Mouse (Mus musculus): Measurements from ENCODE around the gene Adgrg2. TPM values are rescaled to one million over a fixed set of nuclear protein-coding genes. Genes with fewer than 3 reads are reported as not detected.

The Adgrg2 gene
- polyA plus RNA-seq, 1 experiment from 2014 or later = 12.2 TPM

- Histone ChIP-seq H3K9ac (no peak overlapping the region), H3K4me1 (no peaks in the 10 kb centered on the region), H3K4me2 (replicated peaks) (no peak overlapping the region), H3K36me3 (no peaks in the 10 kb centered on the region), H3K27ac (no peak overlapping the region), H3K27me3 (peaks cover 30% of the 10 kb centered on the region; the same call in 1 of the 2 replicates), H3K4me3 (no peak overlapping the region), H3K9me3 (no peaks in the 10 kb centered on the region)
- ATAC-seq (ENCODE audit: low FRiP score, low read depth) = no peak
- 50% methylated on average over 1 of the region's 1 CpGs for WGBS
Measured at GRCm38 (mm10) chrX:160509046-160509445, 118.6 kb downstream of the Adgrg2 start.

GRCm38 (mm10) chrX:160510197-160510596, 119.7 kb downstream of the Adgrg2 start:
- Histone ChIP-seq H3K9ac (no peak overlapping the region), H3K4me3 (no peak overlapping the region), H3K4me1 (no peaks in the 10 kb centered on the region), H3K27ac (no peak overlapping the region), H3K9me3 (no peaks in the 10 kb centered on the region), H3K36me3 (no peaks in the 10 kb centered on the region), H3K4me2 (replicated peaks) (no peak overlapping the region), H3K27me3 (peaks cover 26% of the 10 kb centered on the region; the same call in 1 of the 2 replicates)
- no peak for ATAC-seq (ENCODE audit: low FRiP score, low read depth)
- WGBS = 81% methylated on average over 2 of the region's 2 CpGs

- no peak for ATAC-seq (ENCODE audit: low FRiP score, low read depth)
- no peak overlapping the region for H3K4me2 ChIP-seq (replicated peaks)
- H3K9ac ChIP-seq = no peak overlapping the region
- no peaks in the 10 kb centered on the region for H3K36me3 ChIP-seq
- H3K4me3 ChIP-seq = no peak overlapping the region
- H3K9me3 ChIP-seq = no peaks in the 10 kb centered on the region
- H3K27me3 ChIP-seq = peaks cover 18% of the 10 kb centered on the region; the same call in 1 of the 2 replicates
- no peaks in the 10 kb centered on the region for H3K4me1 ChIP-seq
- no peak overlapping the region for H3K27ac ChIP-seq
Measured at GRCm38 (mm10) chrX:160516027-160516426, 125.5 kb downstream of the Adgrg2 start.

- no peak overlapping the region for H3K9ac ChIP-seq
- peaks cover 13% of the 10 kb centered on the region for H3K36me3 ChIP-seq
- H3K4me1 ChIP-seq = no peaks in the 10 kb centered on the region
- peaks cover 8% of the 10 kb centered on the region; the same call in 1 of the 2 replicates for H3K27me3 ChIP-seq
- no peaks in the 10 kb centered on the region for H3K9me3 ChIP-seq
- no peak overlapping the region for H3K4me2 ChIP-seq (replicated peaks)
- no peak overlapping the region for H3K27ac ChIP-seq
- ATAC-seq (ENCODE audit: low FRiP score, low read depth) = no peak
- H3K4me3 ChIP-seq = no peak overlapping the region
- 60% methylated on average over 2 of the region's 2 CpGs for WGBS
Measured at GRCm38 (mm10) chrX:160542772-160543171, 152.3 kb downstream of the Adgrg2 start.

Other genes with a start within 250 kb of the Adgrg2 start
- gene Phka2, start 111.5 kb downstream of the Adgrg2 start, polyA plus RNA-seq (2015; fragmentation: Nextera tagmentation; extraction: Ambion mirVana) = 20.7 and 23.1 TPM in 2 replicates

All from limb, embryonic 13.5 days (tissue).